Comparison of ENCODE assay signal across 8 mouse cellular contexts in genomic region chr19:38043281-38043981, GRCm38 (mm10). TPM values are rescaled to one million over a fixed set of nuclear protein-coding genes. Genes with fewer than 3 reads are reported as not detected.
DNase-seq lines count a peak whose midpoint lies in the region; ATAC-seq and TF ChIP-seq lines count a peak whose summit lies in the region.

TSS of gene Myof (minus strand) at chr19:38043577.

- H3K4me1 ChIP-seq in cerebellum, adult 2 months (ENCODE audit: control insufficient read depth, insufficient read depth, low read length), result no peaks in the 10 kb centered on the region
- no peaks in the 10 kb centered on the region for H3K4me1 ChIP-seq in hindbrain, embryonic 14.5 days (replicated peaks; ENCODE audit: control insufficient read depth, insufficient read depth, low read length)
- H3K4me1 ChIP-seq in midbrain, embryonic 15.5 days, result peaks cover 11% of the 10 kb centered on the region

- DNase-seq in cerebellum, adult 2 months, result no peak
- no peak for DNase-seq in cerebellum, adult 9-11 months
- peak; percentile 53 to 78 for DNase-seq in adrenal gland, postnatal 36 days
- peak; percentile 79 for DNase-seq in gastrocnemius, adult 2 months
- no peak for DNase-seq in hindbrain, embryonic 14.5 days (ENCODE audit: low spot score)
- DNase-seq in liver, result peak; percentile 46
- DNase-seq in thymus, postnatal 25 days, result peak; percentile 38

- H3K4me3 ChIP-seq in cerebellum, adult 2 months (replicated peaks; ENCODE audit: insufficient read depth, low read depth, low read length), result peak within 1 kb of the TSS; percentile 25
- H3K4me3 ChIP-seq in gastrocnemius, adult 2 months, result peak within 1 kb of the TSS; percentile 68
- peak within 1 kb of the TSS; percentile 27 for H3K4me3 ChIP-seq in hindbrain, embryonic 14.5 days (replicated peaks; ENCODE audit: low read length)
- H3K4me3 ChIP-seq in midbrain, embryonic 15.5 days, result peak within 1 kb of the TSS; percentile 28

- H3K9ac ChIP-seq in hindbrain, embryonic 14.5 days, result no peak within 1 kb of the TSS; the same call in 1 of the 2 replicates
- peak within 1 kb of the TSS; percentile 25; the same call in 1 of the 2 replicates for H3K9ac ChIP-seq in midbrain, embryonic 15.5 days

- H3K9me3 ChIP-seq in hindbrain, embryonic 14.5 days (ENCODE audit: control insufficient read depth, low read length), result no peaks in the 10 kb centered on the region
- H3K9me3 ChIP-seq in midbrain, embryonic 15.5 days, result no peaks in the 10 kb centered on the region

- peak within 1 kb of the TSS; percentile 54 for H3K4me2 ChIP-seq in hindbrain, embryonic 14.5 days (replicated peaks)
- H3K4me2 ChIP-seq in midbrain, embryonic 15.5 days, result peak within 1 kb of the TSS; percentile 59

- H3K36me3 ChIP-seq in hindbrain, embryonic 14.5 days (replicated peaks; ENCODE audit: control insufficient read depth, insufficient read depth), result no peaks in the 10 kb centered on the region
- H3K36me3 ChIP-seq in midbrain, embryonic 15.5 days (replicated peaks), result no peaks in the 10 kb centered on the region

- intact Hi-C loops in gastrocnemius, adult 2 months (cut with DNase I), result no loop called here

- no peaks in the 10 kb centered on the region for H3K27me3 ChIP-seq in cerebellum, adult 2 months (ENCODE audit: control insufficient read depth, insufficient read depth, low read length)
- H3K27me3 ChIP-seq in hindbrain, embryonic 14.5 days (ENCODE audit: control insufficient read depth, insufficient read depth, low read length), result peaks cover 28% of the 10 kb centered on the region
- H3K27me3 ChIP-seq in midbrain, embryonic 15.5 days (replicated peaks), result peaks cover 28% of the 10 kb centered on the region

- WGBS in cerebellum, adult 2 months, result 2% methylated on average over 28 of the region's 28 CpGs
- under 1% methylated on average over 28 of the region's 28 CpGs for WGBS in hindbrain, embryonic 14.5 days
- 1% methylated on average over 28 of the region's 28 CpGs for WGBS in midbrain, embryonic 15.5 days

- H3K27ac ChIP-seq in cerebellum, adult 2 months (ENCODE audit: insufficient read depth, low read length), result no peak within 1 kb of the TSS
- peak within 1 kb of the TSS; percentile 87 for H3K27ac ChIP-seq in gastrocnemius, adult 2 months
- no peak within 1 kb of the TSS for H3K27ac ChIP-seq in hindbrain, embryonic 14.5 days
- H3K27ac ChIP-seq in midbrain, embryonic 15.5 days, result no peak within 1 kb of the TSS

- no peak; the same call in 1 of the 2 replicates for TF ChIP-seq CTCF in cerebellum, adult 2 months (IDR thresholded peaks at IDR 0.05; ENCODE audit: borderline replicate concordance, insufficient read depth, low read depth, low read length)
- TF ChIP-seq CTCF in gastrocnemius, adult 2 months (IDR thresholded peaks at IDR 0.05), result peak; percentile 52

- no peak for ATAC-seq in hindbrain, embryonic 14.5 days (ENCODE audit: low FRiP score)
- no peak for ATAC-seq in midbrain, embryonic 15.5 days (replicated peaks)

- TF ChIP-seq POLR2A in cerebellum, adult 2 months (IDR thresholded peaks at IDR 0.05; ENCODE audit: borderline replicate concordance, insufficient read depth, low read length), result no peak

RNA-seq across cellular contexts. Expression of gene Myof, which starts in this region (rescaled TPM):
- polyA plus RNA-seq in cerebellum, adult 2 months (2012; rRNA removed), result 2.1 and 3.3 TPM in 2 replicates
- 10 to 100 TPM; 33.4 to 59.2 TPM for total RNA-seq in adrenal gland, postnatal 36 days (2021)
- total RNA-seq in gastrocnemius, adult 2 months (2021), result 1 to 10 TPM; 4.7 to 6.4 TPM
- 2.0 and 3.2 TPM in 2 replicates for polyA plus RNA-seq in hindbrain, embryonic 14.5 days (2014; fragmentation: Nextera tagmentation; extraction: Ambion mirVana)
- 2.1 and 2.5 TPM in 2 replicates for polyA plus RNA-seq in midbrain, embryonic 15.5 days (2015; fragmentation: Nextera tagmentation; extraction: Ambion mirVana)

Comparison
In these comparisons a context has a peak if more than half of its experiments do, and no peak if none do; other contexts are left out.
1. RNA of gene Myof (total RNA-seq): 33.4 to 59.2 TPM in adrenal gland, postnatal 36 days; 4.7 to 6.4 TPM in gastrocnemius, adult 2 months; every median in the first group is over 4 times any median in the second.
2. DNase-seq: peak in adrenal gland, postnatal 36 days (2 of 2), gastrocnemius, adult 2 months (single experiment), liver (single experiment) and thymus, postnatal 25 days (single experiment); none in cerebellum, adult 2 months (0 of 2), cerebellum, adult 9-11 months (single experiment) and hindbrain, embryonic 14.5 days (single experiment).
3. Peak in every context shown above with its lines, with median percentiles within 50 percentile points of each other: H3K4me3 ChIP-seq.